Mouse (Mus musculus) liver, adult 2 months (tissue): Measurements from ENCODE around the gene Adrb1.
"Not testable (repeated sequence)": the region's sequence is repeated elsewhere in the genome, so short reads cannot be mapped to it uniquely, and the experiment has no call there.

ENCODE experiments used
- CTCF ChIP-seq: fragments of 200-500 bp; IDR thresholded peaks from 2 replicates; pipeline ENCODE4 v1.5.1; 2011; ENCODE audit warnings: low read depth, low read length, control low read depth
- POLR2A ChIP-seq: fragments of 200-500 bp; IDR thresholded peaks from 2 replicates; pipeline ENCODE4 v1.6.1; 2011; ENCODE audit warnings: low read length, control low read depth; ENCODE audit not compliant: insufficient read depth; ENCODE audit errors: extremely low read depth

DNA sequence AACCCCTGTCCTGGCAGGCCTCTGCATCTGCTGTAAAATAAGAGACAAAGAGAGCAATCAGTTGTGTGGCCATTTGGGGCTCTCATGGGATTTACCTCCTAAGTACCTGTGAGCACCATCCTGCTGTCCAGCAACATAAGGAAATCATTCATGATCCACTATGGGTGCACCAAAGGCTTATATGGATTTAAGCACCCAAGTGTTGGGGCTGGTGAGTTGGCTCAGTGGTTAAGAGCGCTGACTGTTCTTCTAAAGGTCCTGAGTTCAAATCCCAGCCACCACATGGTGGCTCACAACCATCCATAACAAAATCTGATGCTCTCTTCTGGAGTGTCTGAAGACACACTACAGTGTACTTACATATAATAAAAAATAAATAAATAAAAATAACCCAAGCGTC lies 32.5 kb downstream of the Adrb1 start:
- not testable (repeated sequence) for TF ChIP-seq POLR2A, CTCF
